Mouse (Mus musculus) C2C12 (cell line): ENCODE measurements around the gene Zswim4. TPM values are rescaled to one million over a fixed set of nuclear protein-coding genes. Genes with fewer than 3 reads are reported as not detected.
A peak's percentile ranks its signal among the peaks of the same experiment; 100 is the strongest.

Source experiments
- H3K27me3 ChIP-seq: one replicate; pipeline ENCODE4 v1.6.1; 2011; ENCODE audit not compliant: control insufficient read depth, insufficient read depth, insufficient read length
- H3K36me3 ChIP-seq: one replicate; pipeline ENCODE4 v1.6.1; 2011; ENCODE audit not compliant: control insufficient read depth, insufficient read depth
- H3K4me3 ChIP-seq: one replicate; pipeline ENCODE4 v1.5.1; 2011; ENCODE audit warnings: mild to moderate bottlenecking, control low read depth; ENCODE audit not compliant: poor library complexity, insufficient read depth, severe bottlenecking
- H3K79me2 ChIP-seq: one replicate; pipeline ENCODE4 v1.6.1; 2011; ENCODE audit not compliant: control insufficient read depth, insufficient read depth
- H3K79me3 ChIP-seq: one replicate; pipeline ENCODE4 v1.6.1; 2011; ENCODE audit warnings: low read depth, control low read depth
- H3ac ChIP-seq: one replicate; pipeline ENCODE3; 2011; ENCODE audit warnings: low read depth; ENCODE audit not compliant: control insufficient read depth, insufficient read length
- CEBPB ChIP-seq: IDR thresholded peaks from one replicate; pipeline ENCODE4 v1.6.1; 2011; ENCODE audit warnings: low read depth, mild to moderate bottlenecking, control low read depth, moderate library complexity
- CTCF ChIP-seq: IDR thresholded peaks from one replicate; pipeline ENCODE4 v1.5.1; 2011; ENCODE audit not compliant: control insufficient read depth, insufficient read depth, insufficient read length
- FOSL1 ChIP-seq: IDR thresholded peaks from one replicate; pipeline ENCODE4 v1.8.0; 2011; ENCODE audit warnings: mild to moderate bottlenecking, low read length; ENCODE audit not compliant: poor library complexity, insufficient read depth, severe bottlenecking
- MAX ChIP-seq: IDR thresholded peaks from one replicate; pipeline ENCODE4 v1.6.1; 2011; ENCODE audit warnings: mild to moderate bottlenecking, control low read depth
- MYOD1 ChIP-seq: IDR thresholded peaks from one replicate; pipeline ENCODE4 v1.6.1; 2011; ENCODE audit warnings: low read depth; ENCODE audit not compliant: control insufficient read depth, insufficient read length
- MYOG ChIP-seq: IDR thresholded peaks from one replicate; pipeline ENCODE4 v1.6.1; 2011; ENCODE audit not compliant: control insufficient read depth, insufficient read length; ENCODE audit errors: extremely low read depth
- USF1 ChIP-seq: IDR thresholded peaks from one replicate; pipeline ENCODE4 v1.6.1; 2011; ENCODE audit warnings: low read depth, mild to moderate bottlenecking, control low read depth, moderate library complexity
- microRNA-seq: library from miRNA; unstranded; fragments of <30 nt; microRNA quantifications from one replicate; pipeline ENCODE4, GENCODE M21; 2019; ENCODE audit warnings: borderline microRNAs expressed
- polyA plus RNA-seq: library from polyadenylated mRNA; unstranded; fragments of >200 nt; fragmentation: generic; extraction: Trizol; gene quantifications from one replicate; pipeline ENCODE4 v1.2.1, GENCODE M21; 2012; ENCODE audit warnings: missing spikeins

Gene Zswim4
- polyA plus RNA-seq, 1 experiment, result 10.1 TPM

DNA sequence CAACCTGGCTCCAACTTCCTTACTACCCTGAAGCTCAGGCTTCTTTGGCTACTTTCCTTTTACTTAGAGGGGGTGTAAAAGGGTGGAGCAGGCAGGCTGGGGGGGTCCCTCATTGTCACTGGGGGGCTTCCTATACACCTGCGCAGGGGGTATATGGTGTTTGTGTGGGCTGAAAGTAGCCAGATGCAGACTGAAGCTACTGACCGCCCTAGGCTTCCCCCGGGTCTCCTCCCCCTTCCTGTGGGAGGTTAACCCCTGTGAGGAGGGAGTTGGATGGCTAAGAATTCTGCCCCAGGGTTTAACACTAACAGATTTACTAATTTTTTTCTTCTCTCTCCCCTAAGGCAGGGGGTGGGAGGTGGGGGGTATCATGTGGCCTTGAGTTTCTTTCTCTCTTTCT is 60.3 kb downstream of the Zswim4 start:
- H3K27me3 ChIP-seq, result no peaks in the 10 kb centered on the region
- no peak for TF ChIP-seq CTCF
- no peak for TF ChIP-seq CEBPB
- H3K79me2 ChIP-seq, result no peaks in the 10 kb centered on the region
- H3ac ChIP-seq, result no peak overlapping the region
- peaks cover 4% of the 10 kb centered on the region for H3K36me3 ChIP-seq
- no peak overlapping the region for H3K4me3 ChIP-seq
- H3K79me3 ChIP-seq, result no peaks in the 10 kb centered on the region

DNA sequence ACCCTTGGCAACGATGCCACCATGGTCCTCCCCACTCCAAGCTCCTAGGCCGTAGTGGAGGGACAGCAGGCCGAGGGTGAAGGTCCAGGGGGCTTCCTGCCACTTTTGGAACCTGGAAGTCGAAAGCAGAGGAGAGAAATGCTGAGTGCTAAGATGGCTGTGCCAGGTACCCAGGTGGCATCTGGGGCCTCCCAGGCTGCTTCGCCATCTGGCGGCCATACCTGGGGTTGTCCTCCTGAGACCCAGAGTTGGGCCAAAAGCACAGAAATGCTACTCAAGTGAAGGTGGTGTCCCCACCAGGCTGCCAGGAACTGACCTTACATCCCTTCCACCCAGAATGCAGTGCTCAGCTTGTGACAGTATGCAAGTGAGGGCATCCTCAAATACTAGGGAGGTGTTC is 63.0 kb downstream of the Zswim4 start:
- Histone ChIP-seq H3K79me2 (no peaks in the 10 kb centered on the region), H3K79me3 (no peaks in the 10 kb centered on the region), H3K36me3 (peaks cover 4% of the 10 kb centered on the region), H3K4me3 (no peak overlapping the region), H3ac (no peak overlapping the region), H3K27me3 (no peaks in the 10 kb centered on the region)
- TF ChIP-seq MYOD1, result no peak
- TF ChIP-seq CEBPB, result no peak
- TF ChIP-seq CTCF, result peak; percentile 39

DNA sequence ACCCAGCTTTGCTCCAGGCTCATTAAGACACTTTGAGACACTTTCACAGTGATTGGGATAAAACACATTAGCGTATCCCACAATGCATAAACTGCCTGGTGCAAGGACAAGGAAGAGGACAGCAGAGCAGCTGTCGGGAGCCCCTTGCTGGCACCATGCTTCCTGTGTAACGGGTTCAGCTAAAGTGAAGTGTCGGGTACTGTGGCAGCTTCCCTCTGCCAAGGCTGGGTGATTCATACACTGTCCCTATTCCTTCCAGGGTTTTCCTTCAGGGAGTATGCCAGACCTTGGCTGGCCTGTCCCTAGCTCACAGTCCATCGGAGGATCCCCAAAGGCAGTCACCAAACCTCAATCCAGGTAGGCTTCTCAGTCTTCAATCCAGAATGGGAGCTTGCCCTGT is 66.8 kb downstream of the Zswim4 start:
- Histone ChIP-seq H3ac (no peak overlapping the region), H3K4me3 (no peak overlapping the region), H3K79me3 (no peaks in the 10 kb centered on the region), H3K27me3 (no peaks in the 10 kb centered on the region), H3K79me2 (no peaks in the 10 kb centered on the region), H3K36me3 (peaks cover 4% of the 10 kb centered on the region)
- TF ChIP-seq CTCF (no peak), USF1 (no peak), FOSL1 (no peak), MAX (no peak), CEBPB (no peak), MYOD1 (no peak), MYOG (no peak)

DNA sequence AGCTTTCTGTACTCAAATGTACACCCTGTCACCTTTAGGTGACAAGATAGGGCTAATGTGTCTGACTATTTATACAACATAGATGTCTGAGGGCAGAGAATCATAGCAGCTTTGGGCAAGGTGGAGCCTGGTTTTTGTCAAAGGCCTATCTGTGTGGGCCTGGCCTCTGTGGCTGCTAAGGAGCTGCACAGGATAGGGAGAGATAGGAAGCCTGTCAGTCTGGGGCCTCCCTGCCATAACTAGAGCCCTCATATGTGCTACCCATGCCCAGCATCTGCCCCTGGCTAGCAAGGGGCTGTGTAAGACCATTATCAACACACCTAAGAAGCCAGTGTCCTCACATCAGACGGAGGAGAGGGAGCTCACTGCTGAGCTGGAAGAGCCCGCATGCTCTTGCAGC is 69.2 kb downstream of the Zswim4 start:
- no peaks in the 10 kb centered on the region for H3K79me2 ChIP-seq
- no peaks in the 10 kb centered on the region for H3K27me3 ChIP-seq
- H3K4me3 ChIP-seq, result no peak overlapping the region
- H3K79me3 ChIP-seq, result no peaks in the 10 kb centered on the region
- TF ChIP-seq CTCF (no peak), FOSL1 (no peak), USF1 (no peak), MYOG (no peak), MAX (no peak), MYOD1 (no peak), CEBPB (no peak)
- H3ac ChIP-seq, result no peak overlapping the region
- H3K36me3 ChIP-seq, result peaks cover 3% of the 10 kb centered on the region

Small RNA genes within 50 kb of the gene (microRNA-seq; reads per million reads assigned to microRNA genes)
- gene Mir181c (1,387 reads per million, percentile 88 among the genes with 10 or more reads in this experiment), gene Mir181d (1,306 reads per million, percentile 87 among the genes with 10 or more reads in this experiment), gene Mir23a (79,501 reads per million, percentile 100 among the genes with 10 or more reads in this experiment), gene Mir24-2 (not detected), gene Mir27a (9,935 reads per million, percentile 96 among the genes with 10 or more reads in this experiment), gene Mir3074-2 (not detected)

Other genes with a start within 250 kb of the Zswim4 start
- gene Samd1, start 239.4 kb downstream of the Zswim4 start, polyA plus RNA-seq, result 69.7 TPM
- 0.12 TPM for gene 1700067K01Rik, start 235.6 kb downstream of the Zswim4 start, polyA plus RNA-seq
- gene 2210011C24Rik, start 224.9 kb downstream of the Zswim4 start, polyA plus RNA-seq, result 1.5 TPM
- gene Palm3, start 215.6 kb downstream of the Zswim4 start, polyA plus RNA-seq, result 3.5 TPM
- gene Il27ra, start 194.5 kb downstream of the Zswim4 start, polyA plus RNA-seq, result 0.49 TPM
- gene Rln3, start 192.1 kb downstream of the Zswim4 start, polyA plus RNA-seq, result not detected
- 0.49 TPM for gene Gm10643, start 171.9 kb downstream of the Zswim4 start, polyA plus RNA-seq
- 9.8 TPM for gene Rfx1, start 170.2 kb downstream of the Zswim4 start, polyA plus RNA-seq
- 45.2 TPM for gene Dcaf15, start 132.3 kb downstream of the Zswim4 start, polyA plus RNA-seq
- 10.3 TPM for gene Podnl1, start 111.1 kb downstream of the Zswim4 start, polyA plus RNA-seq
- gene Cc2d1a, start 89.1 kb downstream of the Zswim4 start, polyA plus RNA-seq, result 25.2 TPM
- gene 4930432K21Rik, start 89.0 kb downstream of the Zswim4 start, polyA plus RNA-seq, result 0.61 TPM
- 1.1 TPM for gene Nanos3, start 51.8 kb downstream of the Zswim4 start, polyA plus RNA-seq
- 281 TPM for gene D8Ertd738e, start 12.7 kb upstream of the Zswim4 start, polyA plus RNA-seq
- gene Mri1, start 20.3 kb upstream of the Zswim4 start, polyA plus RNA-seq, result 23.2 TPM
- 16.1 TPM for gene Ccdc130, start 33.3 kb upstream of the Zswim4 start, polyA plus RNA-seq
- 3.1 TPM for gene Cacna1a, start 151.4 kb upstream of the Zswim4 start, polyA plus RNA-seq